Mouse (Mus musculus) cortical plate, adult 2 months (tissue): ENCODE data around the gene Mgat5b.

Source experiments
- CTCF ChIP-seq: fragments of 200-500 bp; IDR thresholded peaks from 2 replicates; pipeline ENCODE4 v1.5.1; 2011; ENCODE audit warnings: mild to moderate bottlenecking, control low read depth, low read length; ENCODE audit not compliant: insufficient read depth; ENCODE audit errors: extremely low read depth
- POLR2A ChIP-seq: fragments of 200-500 bp; IDR thresholded peaks from 2 replicates; pipeline ENCODE4 v1.6.1; 2011; ENCODE audit warnings: mild to moderate bottlenecking, low read length, control low read depth; ENCODE audit not compliant: insufficient read depth; ENCODE audit errors: extremely low read depth

- TF ChIP-seq CTCF (no peak), POLR2A (no peak)
Observed at GRCm38 (mm10) chr11:116944346-116944745, 25.7 kb downstream of the Mgat5b start.
